Mouse (Mus musculus): ENCODE data around the gene Igf2bp2. TPM values are rescaled to one million over a fixed set of nuclear protein-coding genes. Genes with fewer than 3 reads are reported as not detected.

Igf2bp2 gene
- polyA plus RNA-seq, 1 experiment: 0.63 TPM

DNA sequence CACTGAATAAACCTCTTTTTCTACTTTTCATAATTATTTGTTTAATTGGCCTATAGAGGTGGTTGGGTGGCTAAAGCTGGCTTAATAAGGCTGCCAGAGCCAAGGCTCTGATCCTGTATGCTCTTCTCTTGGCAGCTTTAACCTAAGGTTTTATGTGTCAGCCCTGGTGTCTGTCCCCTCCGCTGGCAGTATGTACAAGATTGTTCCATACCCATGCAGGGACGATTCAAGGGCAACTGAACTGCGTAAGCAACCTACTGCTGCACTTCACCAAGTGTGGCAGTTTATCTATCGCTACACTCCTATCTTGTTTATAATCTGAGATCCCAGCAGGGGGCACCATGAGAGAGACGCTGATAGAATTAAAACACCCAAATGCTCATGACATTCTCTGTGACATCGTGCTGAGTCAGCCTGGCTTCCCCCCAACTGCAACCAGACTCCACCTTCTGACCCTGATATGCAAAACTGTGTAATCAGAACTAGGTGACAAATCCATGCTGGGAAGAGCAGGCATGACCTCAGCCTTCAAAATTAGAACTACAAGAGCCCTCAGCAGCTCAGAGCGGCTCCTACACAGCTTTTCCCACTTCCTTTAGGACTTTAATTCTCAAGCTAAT, 55.1 kb downstream of the Igf2bp2 start:
- Histone ChIP-seq H3K27me3 (ENCODE audit: control insufficient read depth, insufficient read depth, low read length) (no peaks in the 10 kb centered on the region), H3K36me3 (ENCODE audit: control insufficient read depth, insufficient read depth, low read length) (no peaks in the 10 kb centered on the region), H3K27ac (ENCODE audit: control insufficient read depth, insufficient read depth, low read depth, low read length) (no peak overlapping the region), H3K4me1 (ENCODE audit: control insufficient read depth, insufficient read depth, low read length) (no peaks in the 10 kb centered on the region), H3K4me3 (ENCODE audit: control insufficient read depth, low read depth, low read length) (no peak overlapping the region)
- TF ChIP-seq POLR2A (IDR thresholded peaks at IDR 0.05; ENCODE audit: control insufficient read depth, low read depth, low read length) (no peak), CTCF (IDR thresholded peaks at IDR 0.05; ENCODE audit: control insufficient read depth, insufficient read depth, insufficient replicate concordance, low read depth, low read length) (no peak)

DNA sequence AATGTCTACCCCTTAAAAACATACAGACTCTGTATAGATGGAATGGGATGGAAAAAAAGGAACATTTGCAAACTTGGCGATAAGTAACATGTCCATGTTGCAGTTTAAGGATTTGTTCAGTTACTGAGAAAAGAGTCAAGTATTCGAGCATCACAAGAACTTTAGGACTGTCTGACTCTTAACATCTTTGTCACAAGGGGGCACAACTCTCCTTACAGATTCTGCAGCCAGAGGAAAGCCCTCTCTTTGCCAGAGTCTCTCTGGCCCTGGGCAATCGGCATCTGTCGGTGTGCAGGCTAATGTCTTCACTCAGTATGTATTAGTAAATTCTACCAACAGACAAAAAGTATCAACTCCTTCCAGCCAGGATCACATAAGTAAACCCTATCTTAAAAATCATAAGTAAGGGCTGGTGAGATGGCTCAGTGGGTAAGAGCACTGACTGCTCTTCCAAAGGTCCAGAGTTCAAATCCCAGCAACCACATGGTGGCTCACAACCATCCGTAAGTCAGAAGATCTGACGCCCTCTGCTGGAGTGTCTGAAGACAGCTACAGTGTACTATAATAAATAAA, 57.0 kb downstream of the Igf2bp2 start:
- no peaks in the 10 kb centered on the region for H3K36me3 ChIP-seq (ENCODE audit: control insufficient read depth, insufficient read depth, low read length)
- H3K4me3 ChIP-seq (ENCODE audit: control insufficient read depth, low read depth, low read length): no peak overlapping the region
- H3K27me3 ChIP-seq (ENCODE audit: control insufficient read depth, insufficient read depth, low read length): no peaks in the 10 kb centered on the region
- H3K27ac ChIP-seq (ENCODE audit: control insufficient read depth, insufficient read depth, low read depth, low read length): no peak overlapping the region
- 0 out of 2 replicates have a peak, but pooled peaks cover 2% of the 10 kb centered on the region for H3K4me1 ChIP-seq (ENCODE audit: control insufficient read depth, insufficient read depth, low read length)
- no peak for TF ChIP-seq CTCF (IDR thresholded peaks at IDR 0.05; ENCODE audit: control insufficient read depth, insufficient read depth, insufficient replicate concordance, low read depth, low read length)
- no peak for TF ChIP-seq POLR2A (IDR thresholded peaks at IDR 0.05; ENCODE audit: control insufficient read depth, low read depth, low read length)

DNA sequence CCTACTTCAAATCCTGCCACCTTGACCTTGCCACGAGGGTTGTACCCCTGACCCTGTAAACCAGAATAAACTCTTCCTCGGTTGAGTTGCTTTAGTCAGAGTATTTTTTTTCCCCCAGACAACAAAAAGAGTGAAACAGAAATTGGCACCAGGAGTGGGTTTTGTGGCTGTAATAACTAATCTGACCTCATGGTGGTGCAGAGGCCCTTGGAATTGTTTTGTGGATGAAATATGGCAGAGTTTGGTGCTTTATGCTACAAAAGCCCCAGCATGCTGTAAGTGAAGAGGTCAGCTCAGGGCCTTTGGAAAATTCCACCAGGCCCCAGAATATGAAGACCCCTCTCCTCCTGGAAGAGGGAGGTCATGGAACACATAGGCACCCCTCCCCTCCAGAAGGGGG, 63.0 kb downstream of the Igf2bp2 start:
- H3K27ac ChIP-seq (ENCODE audit: control insufficient read depth, insufficient read depth, low read depth, low read length): no peak overlapping the region
- 0 out of 2 replicates have a peak, but pooled peaks cover 2% of the 10 kb centered on the region for H3K4me1 ChIP-seq (ENCODE audit: control insufficient read depth, insufficient read depth, low read length)
- no peaks in the 10 kb centered on the region for H3K27me3 ChIP-seq (ENCODE audit: control insufficient read depth, insufficient read depth, low read length)
- no peak overlapping the region for H3K4me3 ChIP-seq (ENCODE audit: control insufficient read depth, low read depth, low read length)
- TF ChIP-seq POLR2A (IDR thresholded peaks at IDR 0.05; ENCODE audit: control insufficient read depth, low read depth, low read length) (no peak), CTCF (IDR thresholded peaks at IDR 0.05; ENCODE audit: control insufficient read depth, insufficient read depth, insufficient replicate concordance, low read depth, low read length) (no peak)
- no peaks in the 10 kb centered on the region for H3K36me3 ChIP-seq (ENCODE audit: control insufficient read depth, insufficient read depth, low read length)

DNA sequence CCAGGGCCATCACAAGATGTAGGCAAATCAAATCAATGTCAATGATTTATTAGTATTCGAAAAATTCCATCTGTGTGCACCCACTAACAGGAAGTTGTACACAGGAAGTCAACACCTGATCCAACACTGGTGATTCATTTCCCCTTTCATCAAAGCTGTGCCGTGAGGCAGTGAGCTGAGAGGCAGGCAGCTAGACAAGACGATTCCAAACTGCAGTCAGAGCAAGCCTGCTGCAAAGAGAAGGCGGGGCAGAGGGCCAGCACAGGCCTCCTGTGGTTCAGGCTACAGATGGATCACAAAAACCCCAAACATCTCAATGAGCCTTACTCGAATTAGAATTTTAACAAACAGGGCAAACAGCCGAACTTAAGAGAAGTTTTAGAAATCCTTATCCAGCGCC, 65.4 kb downstream of the Igf2bp2 start:
- no peaks in the 10 kb centered on the region for H3K36me3 ChIP-seq (ENCODE audit: control insufficient read depth, insufficient read depth, low read length)
- no peak overlapping the region for H3K4me3 ChIP-seq (ENCODE audit: control insufficient read depth, low read depth, low read length)
- H3K4me1 ChIP-seq (ENCODE audit: control insufficient read depth, insufficient read depth, low read length): 0 out of 2 replicates have a peak, but pooled peaks cover under 1% of the 10 kb centered on the region
- no peak overlapping the region for H3K27ac ChIP-seq (ENCODE audit: control insufficient read depth, insufficient read depth, low read depth, low read length)
- TF ChIP-seq POLR2A (IDR thresholded peaks at IDR 0.05; ENCODE audit: control insufficient read depth, low read depth, low read length) (no peak), CTCF (IDR thresholded peaks at IDR 0.05; ENCODE audit: control insufficient read depth, insufficient read depth, insufficient replicate concordance, low read depth, low read length) (no peak)
- H3K27me3 ChIP-seq (ENCODE audit: control insufficient read depth, insufficient read depth, low read length): no peaks in the 10 kb centered on the region

DNA sequence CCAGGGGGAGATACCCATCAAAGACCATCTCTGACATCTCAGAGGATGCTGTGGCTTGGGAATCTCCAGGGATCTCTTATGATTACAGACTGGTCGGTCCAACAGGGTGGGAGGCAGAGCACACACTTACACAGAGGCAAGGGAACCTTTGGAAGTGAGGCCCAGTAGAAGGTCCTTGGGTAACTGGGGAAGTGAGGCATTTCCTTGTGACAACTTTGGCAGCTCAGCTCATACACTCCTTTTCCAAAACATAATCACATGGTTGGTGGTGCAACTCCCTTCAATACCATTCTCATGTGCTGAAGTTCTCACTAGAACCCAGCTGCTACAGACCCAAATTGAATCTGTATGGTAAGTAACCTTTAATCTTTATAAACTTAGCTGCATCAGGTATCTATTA, 67.3 kb downstream of the Igf2bp2 start:
- Histone ChIP-seq H3K27ac (ENCODE audit: control insufficient read depth, insufficient read depth, low read depth, low read length) (no peak overlapping the region), H3K36me3 (ENCODE audit: control insufficient read depth, insufficient read depth, low read length) (no peaks in the 10 kb centered on the region), H3K4me1 (ENCODE audit: control insufficient read depth, insufficient read depth, low read length) (no peaks in the 10 kb centered on the region), H3K4me3 (ENCODE audit: control insufficient read depth, low read depth, low read length) (no peak overlapping the region), H3K27me3 (ENCODE audit: control insufficient read depth, insufficient read depth, low read length) (no peaks in the 10 kb centered on the region)
- no peak for TF ChIP-seq POLR2A (IDR thresholded peaks at IDR 0.05; ENCODE audit: control insufficient read depth, low read depth, low read length)
- TF ChIP-seq CTCF (IDR thresholded peaks at IDR 0.05; ENCODE audit: control insufficient read depth, insufficient read depth, insufficient replicate concordance, low read depth, low read length): no peak

DNA sequence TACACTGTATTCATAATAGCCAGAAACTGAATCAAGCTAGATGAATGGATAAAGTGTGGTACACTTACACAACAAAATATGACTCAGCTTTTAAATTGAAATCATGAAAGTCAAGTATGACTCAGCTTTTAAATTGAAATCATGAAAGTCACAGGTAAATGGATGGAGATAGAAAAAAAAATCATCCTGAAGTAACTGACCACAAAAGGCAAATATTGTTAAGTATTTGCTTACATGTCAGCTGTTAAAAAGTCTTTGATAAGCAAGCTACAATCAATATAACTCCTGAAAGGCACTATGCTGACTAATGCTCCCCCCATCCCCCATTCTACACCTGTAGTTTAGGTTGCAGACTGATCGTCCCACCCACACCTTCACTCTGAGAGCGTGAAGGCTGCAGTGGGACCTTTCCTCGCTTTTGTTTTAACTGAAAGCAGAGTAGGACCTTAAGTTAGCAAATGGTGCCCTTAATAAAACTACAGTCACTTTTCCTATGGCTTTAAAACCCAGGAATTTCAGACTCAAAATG, 71.8 kb downstream of the Igf2bp2 start:
- Histone ChIP-seq H3K27me3 (ENCODE audit: control insufficient read depth, insufficient read depth, low read length) (no peaks in the 10 kb centered on the region), H3K36me3 (ENCODE audit: control insufficient read depth, insufficient read depth, low read length) (no peaks in the 10 kb centered on the region), H3K4me3 (ENCODE audit: control insufficient read depth, low read depth, low read length) (no peak overlapping the region), H3K27ac (ENCODE audit: control insufficient read depth, insufficient read depth, low read depth, low read length) (no peak overlapping the region), H3K4me1 (ENCODE audit: control insufficient read depth, insufficient read depth, low read length) (no peaks in the 10 kb centered on the region)
- TF ChIP-seq POLR2A (IDR thresholded peaks at IDR 0.05; ENCODE audit: control insufficient read depth, low read depth, low read length) (no peak), CTCF (IDR thresholded peaks at IDR 0.05; ENCODE audit: control insufficient read depth, insufficient read depth, insufficient replicate concordance, low read depth, low read length) (no peak)

DNA sequence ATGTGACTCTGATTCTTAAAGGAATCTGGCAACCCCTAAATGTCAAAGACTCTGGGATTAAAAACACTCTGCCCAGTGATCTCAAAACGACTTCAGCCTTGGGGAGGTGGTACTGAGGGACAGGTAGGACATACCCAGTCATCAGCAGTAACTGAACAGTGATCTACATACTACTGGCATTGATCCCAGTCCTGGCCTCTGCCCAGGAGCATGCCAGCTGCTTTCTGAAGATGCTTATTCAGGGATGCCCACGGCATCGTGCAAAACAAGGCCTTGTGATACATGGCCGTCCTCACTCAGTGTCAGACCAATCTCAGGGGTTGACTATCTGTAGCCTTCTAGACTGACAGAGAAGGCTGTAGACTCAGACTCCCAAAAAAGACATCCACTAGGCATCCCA, 77.7 kb downstream of the Igf2bp2 start:
- Histone ChIP-seq H3K4me3 (ENCODE audit: control insufficient read depth, low read depth, low read length) (no peak overlapping the region), H3K27me3 (ENCODE audit: control insufficient read depth, insufficient read depth, low read length) (no peaks in the 10 kb centered on the region), H3K27ac (ENCODE audit: control insufficient read depth, insufficient read depth, low read depth, low read length) (no peak overlapping the region), H3K36me3 (ENCODE audit: control insufficient read depth, insufficient read depth, low read length) (no peaks in the 10 kb centered on the region), H3K4me1 (ENCODE audit: control insufficient read depth, insufficient read depth, low read length) (no peaks in the 10 kb centered on the region)
- TF ChIP-seq POLR2A (IDR thresholded peaks at IDR 0.05; ENCODE audit: control insufficient read depth, low read depth, low read length) (no peak), CTCF (IDR thresholded peaks at IDR 0.05; ENCODE audit: control insufficient read depth, insufficient read depth, insufficient replicate concordance, low read depth, low read length) (no peak)

Data from testis, adult 2 months (tissue).